Mouse (Mus musculus): ENCODE measurements at regions not wholly inside any gene's neighbourhood (a gene's known extent, or its start where the extent isn't known, plus 50 kb on each side); places are given as distances from the start of the nearest gene placed in this dataset.

DNA sequence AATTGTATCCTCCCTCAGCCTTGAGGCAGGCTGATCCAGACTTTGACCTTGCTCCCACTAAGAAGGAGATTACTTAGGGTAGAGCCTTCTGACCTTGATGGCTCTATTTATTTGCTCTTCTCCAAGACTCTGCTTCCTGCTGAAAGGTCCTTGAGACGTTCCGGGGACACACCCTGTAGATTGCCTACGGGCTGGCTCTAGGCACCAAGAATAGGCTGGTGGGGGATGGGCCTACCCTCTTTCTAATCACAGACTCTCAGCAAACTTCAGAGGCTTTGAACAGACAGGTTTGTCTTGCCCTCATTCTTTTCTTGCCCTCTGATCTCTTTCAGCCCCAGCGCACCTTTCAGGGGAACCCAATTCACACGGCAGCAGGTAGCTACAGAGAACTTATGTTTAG, 265.4 kb upstream of the Fshr start:
- no peak for TF ChIP-seq CTCF (IDR thresholded peaks at IDR 0.05; ENCODE audit: extremely low read depth, insufficient read depth, low read length)
- TF ChIP-seq POLR2A (IDR thresholded peaks at IDR 0.05; ENCODE audit: extremely low read depth, insufficient read depth, low read length), result no peak
